Mouse (Mus musculus): ENCODE results near the gene Gadd45b. TPM values are rescaled to one million over a fixed set of nuclear protein-coding genes. Genes with fewer than 3 reads are reported as not detected.
A peak's percentile ranks its signal among the peaks of the same experiment; 100 is the strongest.

The Gadd45b gene
- total RNA-seq, 2 experiments from 2014 or later: 8.2 to 10.4 TPM

DNA sequence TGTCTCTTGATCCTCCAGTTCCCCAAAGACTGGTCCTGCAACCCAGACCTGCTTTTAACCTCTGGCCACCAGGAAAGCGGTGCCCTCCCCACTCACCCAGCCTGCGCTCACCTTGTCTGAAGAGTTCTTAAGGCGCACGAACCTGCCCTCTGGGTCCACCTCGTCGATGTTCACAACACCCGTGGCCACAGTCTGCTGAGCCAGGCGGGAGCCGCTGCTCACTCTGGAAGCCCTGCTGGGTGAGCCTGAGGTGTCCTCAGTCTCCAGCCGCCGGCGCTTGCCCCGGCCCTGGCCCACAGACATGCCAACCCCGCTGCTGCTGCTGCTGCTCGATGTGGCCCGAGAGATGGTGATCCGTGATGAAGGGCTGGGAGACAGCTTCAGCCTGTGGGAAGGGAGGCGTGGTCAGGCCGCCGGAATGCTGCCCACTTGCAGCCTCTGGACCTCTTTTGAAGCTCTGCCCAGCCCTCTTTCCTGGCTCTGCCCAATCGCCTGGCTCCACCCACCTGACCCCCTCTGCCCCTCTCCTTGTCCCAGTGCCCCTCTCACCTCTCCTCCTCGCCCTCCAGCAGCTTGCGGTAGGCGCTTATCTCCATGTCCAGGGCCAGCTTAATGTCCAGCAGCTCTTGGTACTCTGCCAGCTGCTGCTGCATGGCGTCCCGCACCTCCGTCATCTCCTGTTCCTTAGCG is 25.7 kb upstream of the Gadd45b start:
- intact Hi-C loops (cut with DNase I): no loop called here
- DNase-seq (ENCODE audit: extremely low spot score in 1 of 2, low spot score in 2 of 2): no peak

DNA sequence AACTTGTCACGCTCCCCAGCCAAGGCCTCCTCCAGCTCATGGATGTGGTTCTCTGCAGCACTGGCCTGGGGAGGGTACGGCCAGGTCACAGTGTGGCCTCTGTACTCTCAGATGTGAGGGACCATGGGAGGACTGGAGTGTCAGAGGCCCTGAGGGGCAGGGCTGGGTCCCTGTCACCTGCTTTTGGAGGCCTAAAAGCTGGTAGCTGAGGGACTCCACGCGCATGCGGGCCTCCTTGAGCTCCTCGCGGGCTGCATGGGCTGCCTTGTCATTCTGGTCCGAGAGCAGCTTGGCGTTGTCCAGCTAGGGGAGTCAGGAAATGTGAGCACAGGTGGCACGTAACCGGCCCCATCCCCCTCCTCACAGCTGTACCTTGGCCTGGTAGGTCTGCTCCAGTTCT is 25.2 kb upstream of the Gadd45b start:
- DNase-seq (ENCODE audit: extremely low spot score in 1 of 2, low spot score in 2 of 2): no peak
- intact Hi-C loops (cut with DNase I): no loop called here

DNA sequence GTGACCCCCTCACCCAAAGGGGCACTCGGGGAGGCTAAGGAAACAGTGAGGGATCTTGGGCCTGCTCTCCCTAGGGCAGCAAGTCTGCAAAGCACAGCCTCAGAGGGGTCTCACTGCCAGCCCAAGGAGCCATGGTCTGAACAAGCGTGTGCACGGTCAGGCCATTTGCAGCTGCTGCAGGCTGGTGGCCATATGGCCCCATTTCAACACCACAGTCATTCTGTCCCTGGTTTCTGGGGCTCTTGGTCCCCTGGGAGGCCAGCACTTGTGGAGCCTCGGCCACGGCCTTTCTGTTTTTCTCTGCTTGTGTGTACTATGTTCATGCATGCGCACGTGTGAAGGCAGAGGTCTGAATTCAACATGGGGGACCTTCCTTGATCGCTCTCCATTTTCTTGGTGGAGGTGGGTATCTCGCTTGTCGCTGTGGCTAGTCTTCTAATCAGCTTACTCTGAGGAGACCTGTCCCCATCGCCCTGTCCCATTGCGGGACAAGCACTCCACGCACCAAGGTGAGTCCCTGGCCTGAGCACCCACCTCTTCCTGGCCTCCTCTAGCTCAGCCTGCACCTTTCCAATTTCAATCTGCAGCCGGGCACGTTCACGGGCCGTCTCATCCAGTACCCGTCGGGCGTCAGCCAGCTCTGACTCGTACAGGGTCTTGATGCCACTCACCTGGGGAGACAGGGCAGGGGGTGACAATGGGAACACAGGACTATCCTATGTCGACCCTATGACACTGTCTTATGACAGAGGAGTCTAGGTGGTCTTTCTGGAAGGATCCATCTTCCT is 20.3 kb upstream of the Gadd45b start:
- intact Hi-C loops (cut with DNase I): no loop called here

DNA sequence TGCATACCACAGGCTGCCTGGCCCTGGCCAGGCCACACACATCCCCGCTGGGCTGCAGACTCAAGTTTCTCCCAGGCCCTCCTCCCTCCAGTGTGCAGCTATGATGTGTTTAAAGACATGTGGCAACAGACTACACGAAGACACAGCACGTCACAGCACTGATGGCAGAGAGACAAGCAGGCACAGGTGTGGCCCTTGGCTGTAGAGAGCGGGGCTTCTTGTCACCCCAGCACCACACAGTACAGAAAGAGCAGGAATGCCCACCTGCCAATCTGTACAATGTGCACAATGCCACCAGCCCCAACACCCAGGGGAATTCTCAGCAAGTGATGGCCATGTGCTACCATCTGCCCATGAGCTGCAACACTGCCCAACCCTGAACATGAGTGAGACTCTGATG is 18.5 kb upstream of the Gadd45b start:
- no peak for DNase-seq (ENCODE audit: extremely low spot score in 1 of 2, low spot score in 2 of 2)
- intact Hi-C loops (cut with DNase I): no loop called here

More for the DNA sequence above, 20.3 kb upstream of the Gadd45b start:
- DNase-seq (ENCODE audit: extremely low spot score in 1 of 2, low spot score in 2 of 2): no peak

DNA sequence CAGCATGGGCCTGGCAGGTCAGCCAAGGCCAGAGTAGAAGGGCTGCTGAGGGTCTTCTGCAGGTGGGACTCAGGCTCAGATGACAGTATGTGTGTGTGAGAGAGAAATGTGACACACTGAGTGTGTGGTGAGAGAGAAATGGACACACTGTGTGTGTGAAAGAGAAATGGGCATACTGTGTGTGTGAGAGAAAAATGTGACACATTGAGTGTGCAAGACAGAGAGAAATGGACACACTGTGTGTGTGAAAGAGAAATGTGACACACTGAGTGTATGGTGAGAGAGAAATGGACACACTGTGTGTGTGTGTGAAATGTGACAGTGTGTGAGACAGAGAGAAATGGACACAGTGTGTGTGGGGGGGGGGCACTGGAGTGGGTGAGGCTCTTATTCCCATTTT is 18.0 kb upstream of the Gadd45b start:
- intact Hi-C loops (cut with DNase I): no loop called here
- DNase-seq (ENCODE audit: extremely low spot score in 1 of 2, low spot score in 2 of 2): no peak

DNA sequence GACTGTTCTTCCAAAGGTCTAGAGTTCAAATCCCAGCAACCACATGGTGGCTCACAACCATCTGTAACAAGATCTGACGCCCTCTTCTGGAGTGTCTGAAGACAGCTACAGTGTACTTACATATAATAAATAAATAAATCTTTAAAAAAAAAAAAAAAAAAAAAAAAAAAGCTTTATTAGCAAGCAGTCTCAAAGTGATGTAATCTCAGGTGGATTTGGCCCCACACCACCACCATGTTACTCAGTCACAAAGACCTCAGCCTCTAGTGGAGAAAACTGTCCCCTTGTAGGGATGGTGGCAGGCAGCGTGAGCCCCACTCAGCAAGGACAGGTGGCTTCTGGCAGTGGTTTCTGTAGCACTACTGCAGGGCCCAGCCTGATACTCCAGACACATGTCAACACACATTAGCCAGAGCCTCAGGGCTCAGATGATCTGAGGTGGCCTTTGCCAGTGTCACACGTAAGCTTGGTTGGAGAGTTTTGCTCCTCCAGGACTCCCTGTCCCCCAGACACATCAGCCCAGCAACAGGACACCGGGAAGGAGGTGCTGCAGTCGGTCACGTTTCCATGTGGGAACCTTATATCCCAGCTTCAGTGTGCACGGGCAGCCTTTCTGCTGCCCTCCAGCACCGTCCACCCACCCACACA is 16.4 kb upstream of the Gadd45b start:
- no peak for DNase-seq (ENCODE audit: extremely low spot score in 1 of 2, low spot score in 2 of 2)
- intact Hi-C loops (cut with DNase I): no loop called here

DNA sequence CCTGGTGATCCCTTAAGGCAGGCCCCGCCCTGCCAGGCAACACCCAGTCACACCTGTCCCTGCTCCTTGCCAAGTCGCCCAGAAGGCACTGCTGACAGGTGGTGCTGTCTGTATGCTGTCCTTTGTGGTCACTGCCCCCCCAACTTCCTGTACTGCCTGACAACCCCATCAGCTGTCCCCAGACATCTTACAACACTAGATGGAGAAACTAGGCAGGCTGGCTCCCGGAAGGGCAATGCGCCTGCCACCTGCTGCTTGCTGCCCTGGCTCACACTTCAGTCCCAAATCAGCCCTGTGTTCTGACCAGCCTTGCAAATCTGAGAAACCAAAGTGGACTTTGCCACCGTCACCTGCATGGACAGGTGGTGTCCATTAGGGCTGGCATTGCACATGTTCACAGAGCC is 15.6 kb upstream of the Gadd45b start:
- intact Hi-C loops (cut with DNase I): no loop called here

DNA sequence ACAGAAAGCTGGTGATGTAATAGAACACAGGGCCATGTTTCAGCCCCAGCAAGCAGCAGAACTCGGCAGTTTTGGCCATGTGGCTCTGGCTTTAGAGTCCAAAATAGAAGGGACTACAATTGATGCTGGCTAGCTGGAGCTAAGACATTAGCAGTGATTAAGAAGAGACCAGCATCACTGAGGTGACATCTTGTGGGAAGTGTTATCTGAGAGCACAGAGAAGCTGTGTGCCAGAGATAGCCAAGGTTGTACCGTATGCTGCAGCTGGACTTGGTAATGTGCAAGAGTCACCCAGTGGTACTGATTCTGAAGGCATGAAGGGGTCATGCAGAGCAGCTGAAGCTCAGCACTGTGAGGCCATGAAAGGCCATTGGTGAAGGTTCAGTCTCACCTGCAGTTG is 14.6 kb upstream of the Gadd45b start:
- no peak for DNase-seq (ENCODE audit: extremely low spot score in 1 of 2, low spot score in 2 of 2)
- intact Hi-C loops (cut with DNase I): no loop called here

More for the DNA sequence above, 15.6 kb upstream of the Gadd45b start:
- DNase-seq (ENCODE audit: extremely low spot score in 1 of 2, low spot score in 2 of 2): no peak

DNA sequence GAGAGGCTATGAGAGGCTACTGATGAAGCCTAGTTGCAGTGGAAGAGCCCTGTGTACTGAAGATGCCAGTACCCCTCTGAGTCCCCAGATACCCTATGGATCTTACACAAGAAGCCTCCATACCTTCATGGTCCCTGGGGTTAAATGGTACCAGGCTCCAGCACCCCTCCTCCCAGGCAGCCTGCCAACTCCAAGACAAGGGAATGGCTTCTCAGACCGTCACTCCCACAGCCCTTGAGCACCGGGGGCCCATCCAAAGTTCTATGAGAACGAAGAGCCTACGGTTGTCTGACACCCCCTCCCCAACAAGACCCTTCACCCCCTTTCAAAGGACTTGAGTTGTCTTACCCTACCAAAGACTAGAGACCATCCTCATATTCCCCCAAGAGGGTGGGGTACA is 14.1 kb upstream of the Gadd45b start:
- DNase-seq (ENCODE audit: extremely low spot score in 1 of 2, low spot score in 2 of 2): no peak
- intact Hi-C loops (cut with DNase I): no loop called here

DNA sequence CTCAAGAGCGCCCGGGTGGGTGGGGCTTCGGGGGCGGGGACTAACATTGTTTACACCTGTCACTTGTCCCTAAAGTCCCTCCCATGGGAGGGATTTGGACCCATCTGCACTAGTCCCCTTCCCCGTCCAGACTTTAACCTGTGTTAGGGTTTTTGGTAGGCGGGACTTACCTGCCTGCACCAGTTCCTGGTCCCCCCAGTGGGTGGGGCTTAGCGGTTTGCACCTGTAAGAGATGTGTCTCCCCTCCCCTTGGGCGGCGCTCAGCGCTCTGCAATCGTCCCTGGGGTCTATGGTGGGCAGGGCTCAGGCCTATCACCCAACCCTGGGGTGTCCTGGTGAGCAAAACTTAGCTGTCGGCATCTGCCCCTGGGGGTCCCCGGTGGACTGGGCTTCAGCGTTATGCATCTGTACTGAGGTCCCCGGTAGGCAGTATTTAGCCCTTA is 12.5 kb upstream of the Gadd45b start:
- DNase-seq (ENCODE audit: extremely low spot score in 1 of 2, low spot score in 2 of 2): no peak
- intact Hi-C loops (cut with DNase I): no loop called here

DNA sequence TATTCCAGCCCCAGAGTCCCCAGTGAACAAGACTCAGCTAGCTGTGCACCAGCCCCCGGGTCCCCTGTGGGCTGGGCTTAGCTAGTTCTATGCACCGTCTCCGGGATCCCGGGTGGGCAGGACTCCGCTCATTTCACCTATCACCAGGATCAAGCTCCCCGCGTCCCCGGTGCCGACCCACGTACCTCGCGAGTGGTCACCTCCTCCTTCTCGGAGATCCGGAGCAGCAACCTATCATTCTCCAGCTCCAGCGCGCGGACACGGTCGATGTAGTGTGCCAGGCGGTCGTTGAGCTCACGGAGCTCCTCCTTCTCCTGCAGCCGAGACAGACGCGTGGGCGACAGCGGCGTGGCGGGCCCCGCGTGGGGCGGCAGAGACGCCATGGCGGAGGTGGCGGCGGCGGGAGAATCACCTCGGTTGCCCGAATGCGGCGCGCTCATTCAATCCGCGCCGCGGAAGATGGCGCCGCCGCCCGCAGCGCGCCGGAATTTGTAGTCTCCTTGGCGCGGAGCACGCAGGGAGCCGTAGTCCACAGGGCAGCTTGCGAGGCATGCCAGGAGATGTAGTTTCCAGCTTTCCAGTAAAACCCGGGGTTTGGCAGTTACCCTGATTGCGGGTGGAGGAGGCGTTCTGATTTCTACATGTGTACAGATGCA is 12.0 kb upstream of the Gadd45b start, which contains the start of gene Lmnb2:
Gene Lmnb2, minus strand, starts transcription at position 467 of the 656 bp plus-strand sequence.
- intact Hi-C loops (cut with DNase I): no loop called here
- peak; percentile 72 to 85 for DNase-seq (ENCODE audit: extremely low spot score in 1 of 2, low spot score in 2 of 2)

DNA sequence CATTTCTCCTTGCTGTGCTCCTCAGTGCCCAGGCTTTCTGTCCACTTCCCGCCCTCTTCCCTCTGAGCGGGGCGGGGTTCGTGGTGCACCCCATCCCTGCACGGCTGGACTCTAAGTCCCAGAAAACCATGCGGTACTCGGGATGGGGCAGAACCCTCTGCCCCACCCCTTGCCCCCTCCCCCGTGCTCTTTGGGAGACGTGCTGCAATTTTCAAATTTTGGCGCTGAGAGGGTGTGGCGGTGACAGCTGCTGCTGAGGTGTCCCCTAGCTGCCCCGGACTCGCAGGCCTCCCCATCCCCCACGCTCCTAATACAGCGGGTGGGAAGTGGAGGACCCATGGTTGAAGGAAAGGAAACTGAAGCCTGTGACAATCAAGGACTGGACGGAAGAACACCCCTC is 8.0 kb upstream of the Gadd45b start:
- DNase-seq (ENCODE audit: extremely low spot score in 1 of 2, low spot score in 2 of 2): peak in 1 of 2 experiments; percentile 69
- intact Hi-C loops (cut with DNase I): no loop called here

DNA sequence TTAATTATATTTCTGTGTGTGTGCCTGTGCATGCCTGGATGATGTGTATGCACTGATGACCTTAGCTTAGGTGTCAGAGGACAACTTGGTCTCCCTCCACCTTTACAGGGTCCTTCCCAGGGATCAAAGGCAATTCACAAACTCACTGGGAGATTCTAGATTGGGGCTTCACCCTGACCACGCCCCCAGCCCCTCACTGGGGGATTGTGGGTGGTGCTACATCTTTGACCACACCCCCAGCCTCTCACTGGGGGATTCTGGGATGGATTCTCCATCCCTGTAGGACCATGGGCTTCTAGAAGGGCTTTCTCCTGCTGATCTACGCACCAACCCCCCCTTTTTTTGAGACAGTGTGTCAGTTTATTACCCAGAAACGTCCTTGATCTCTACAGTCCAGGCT is 4.4 kb upstream of the Gadd45b start:
- no peak for DNase-seq (ENCODE audit: extremely low spot score in 1 of 2, low spot score in 2 of 2)
- intact Hi-C loops (cut with DNase I): loop anchor here (5.0 kb wide), 1 partner anchor 62 kb away; no protein-coding TSS in a partner anchor

DNA sequence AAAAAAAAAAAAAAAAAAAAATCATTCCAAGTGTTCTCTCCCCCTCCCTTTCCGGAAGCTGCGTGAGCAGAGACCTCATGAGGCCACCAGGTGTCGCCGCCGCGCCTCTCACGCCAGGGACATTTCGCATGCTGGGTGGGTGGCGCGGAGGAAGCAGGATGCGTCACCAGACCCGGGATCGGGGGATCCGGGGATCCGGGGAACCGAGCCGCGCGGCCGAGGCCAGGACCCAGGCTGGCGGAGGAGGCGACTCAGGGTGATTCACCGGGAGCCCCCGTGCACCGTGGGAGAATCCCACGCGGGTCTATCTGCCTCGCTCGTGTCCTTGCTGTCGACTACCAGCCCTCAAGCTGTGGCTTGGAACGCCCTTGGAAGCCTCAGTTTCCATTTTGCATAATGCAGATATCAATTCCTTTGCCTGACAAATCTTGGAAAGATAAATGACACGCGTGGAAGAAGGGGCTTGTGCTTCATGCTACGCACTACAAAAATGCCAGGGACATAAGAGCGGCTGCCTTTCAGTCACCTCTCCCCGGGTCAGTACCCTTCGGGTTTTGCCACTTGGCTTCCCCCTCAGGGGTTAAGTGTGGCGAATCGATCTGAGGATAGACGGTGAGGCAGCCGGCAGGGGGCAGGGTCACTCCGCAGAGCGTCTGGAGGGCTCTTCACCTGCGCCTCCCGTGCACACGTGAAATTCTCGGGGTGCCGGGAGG is 1.1 kb upstream of the Gadd45b start:
- DNase-seq (ENCODE audit: extremely low spot score in 1 of 2, low spot score in 2 of 2): peak; percentile 93 to 95
- intact Hi-C loops (cut with DNase I): loop anchor here (2.0 to 5.0 kb wide), 2 partner anchors 59 to 68 kb away; no protein-coding TSS in a partner anchor

DNA sequence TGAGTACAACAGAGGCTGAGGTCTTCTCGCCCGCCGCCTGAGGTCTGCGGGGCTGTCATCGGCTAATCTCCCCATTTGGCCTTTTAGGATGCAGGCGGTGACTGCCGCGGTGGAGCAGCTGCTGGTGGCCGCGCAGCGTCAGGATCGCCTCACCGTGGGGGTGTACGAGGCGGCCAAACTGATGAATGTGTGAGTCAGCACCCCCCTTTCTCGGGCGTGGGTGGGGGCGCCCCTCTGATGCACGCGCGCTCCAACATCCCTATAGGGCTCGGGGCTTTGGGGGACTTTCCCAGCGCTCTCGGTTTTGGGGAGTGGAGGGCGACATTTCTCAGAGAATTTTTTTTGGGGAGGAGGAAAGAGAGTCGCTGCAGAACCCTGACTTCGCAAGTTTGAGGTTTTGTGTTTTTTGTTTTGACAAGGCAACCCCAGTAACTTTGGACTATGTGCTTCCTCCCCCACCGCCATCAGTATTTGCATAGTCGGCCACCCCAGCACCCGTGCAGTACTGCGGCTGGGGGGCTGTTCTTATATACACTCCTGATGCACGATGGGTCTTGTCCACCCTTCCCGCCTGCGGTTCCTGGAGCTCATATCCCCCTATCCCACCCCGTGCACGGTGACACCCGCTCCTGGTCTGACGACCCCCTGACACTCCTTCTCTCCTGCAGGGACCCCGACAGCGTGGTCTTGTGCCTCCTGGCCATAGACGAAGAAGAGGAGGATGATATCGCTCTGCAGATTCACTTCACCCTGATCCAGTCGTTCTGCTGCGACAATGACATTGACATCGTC is 684 bp downstream of the Gadd45b start:
- peak in 1 of 2 experiments; percentile 73 for DNase-seq (ENCODE audit: extremely low spot score in 1 of 2, low spot score in 2 of 2)
- intact Hi-C loops (cut with DNase I): no loop called here

DNA sequence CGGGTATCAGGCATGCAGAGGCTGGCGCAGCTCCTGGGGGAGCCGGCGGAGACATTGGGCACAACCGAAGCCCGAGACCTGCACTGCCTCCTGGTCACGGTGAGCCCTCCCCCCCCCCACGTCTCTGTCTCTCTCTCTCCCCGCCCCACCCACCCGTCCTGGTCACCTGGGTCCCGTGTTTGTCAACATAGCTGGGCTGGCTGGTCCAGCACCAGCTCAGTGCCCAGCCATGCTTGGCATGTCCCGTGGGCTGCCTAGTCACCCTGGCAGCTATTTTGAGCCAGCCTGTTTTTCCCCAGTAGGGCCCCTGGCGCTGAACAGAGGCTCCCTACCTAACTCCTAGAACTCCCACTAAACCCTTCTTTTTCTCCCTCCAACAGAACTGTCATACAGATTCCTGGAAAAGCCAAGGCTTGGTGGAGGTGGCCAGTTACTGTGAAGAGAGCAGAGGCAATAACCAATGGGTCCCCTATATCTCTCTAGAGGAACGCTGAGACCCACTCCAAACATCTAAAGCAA is 1.3 kb downstream of the Gadd45b start:
- DNase-seq (ENCODE audit: extremely low spot score in 1 of 2, low spot score in 2 of 2): no peak
- intact Hi-C loops (cut with DNase I): no loop called here

DNA sequence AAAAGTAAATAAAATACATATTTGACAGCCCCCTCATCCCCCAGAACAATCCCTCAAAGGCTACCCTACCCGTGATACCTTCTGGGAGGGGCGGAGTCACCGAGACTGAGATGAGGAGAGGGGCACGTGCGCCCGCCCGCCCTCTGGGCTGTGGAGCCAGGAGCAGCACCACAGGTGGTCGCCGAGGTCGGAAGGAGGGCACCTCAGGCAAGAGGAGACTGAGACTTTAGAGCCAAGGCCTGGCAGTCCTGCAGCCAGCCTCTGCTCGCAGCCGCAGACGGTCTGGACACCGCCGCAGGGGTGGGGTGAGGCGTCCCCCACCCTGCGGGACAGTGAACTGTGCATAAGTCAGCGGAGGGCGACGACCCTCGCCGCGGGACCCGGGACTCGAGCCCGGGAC is 1.8 kb downstream of the Gadd45b start:
- peak in 1 of 2 experiments; percentile 70 for DNase-seq (ENCODE audit: extremely low spot score in 1 of 2, low spot score in 2 of 2)
- intact Hi-C loops (cut with DNase I): no loop called here

DNA sequence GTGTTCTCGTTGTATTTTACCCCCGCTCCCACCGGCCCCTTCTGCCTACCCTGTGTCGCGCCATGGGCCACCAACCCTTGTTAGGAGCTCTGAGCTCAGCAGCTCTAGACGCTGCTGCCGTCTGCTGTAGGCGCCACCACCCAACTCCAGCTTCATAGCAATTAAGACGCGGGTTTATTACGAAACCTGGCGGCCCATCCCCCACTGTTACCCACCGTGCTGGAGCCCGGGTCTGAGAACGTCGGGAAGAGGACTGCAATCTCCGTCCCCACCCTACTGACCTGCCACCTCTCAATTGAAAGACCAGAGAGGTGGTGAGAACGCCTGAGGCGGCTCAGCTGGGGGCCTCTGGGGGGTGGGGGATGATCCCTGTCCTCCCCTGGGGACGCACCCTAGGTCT is 2.3 kb downstream of the Gadd45b start:
- intact Hi-C loops (cut with DNase I): no loop called here
- peak in 1 of 2 experiments; percentile 68 for DNase-seq (ENCODE audit: extremely low spot score in 1 of 2, low spot score in 2 of 2)

Measured in left cerebral cortex, postnatal 10 days (tissue).